Mouse (Mus musculus): Measurements from ENCODE around the gene Cradd. TPM values are rescaled to one million over a fixed set of nuclear protein-coding genes. Genes with fewer than 3 reads are reported as not detected.

Gene Cradd
- polyA plus RNA-seq, 1 experiment from 2014 or later = 16.0 TPM

- no peak overlapping the region for H3K9ac ChIP-seq (ENCODE audit: low read depth, low read length)
- H3K4me1 ChIP-seq (replicated peaks; ENCODE audit: control insufficient read depth, insufficient read depth, low read length) = no peaks in the 10 kb centered on the region
- no peaks in the 10 kb centered on the region for H3K36me3 ChIP-seq (ENCODE audit: control insufficient read depth, insufficient read depth, low read length)
- H3K9me3 ChIP-seq (ENCODE audit: control insufficient read depth, low read length) = no peaks in the 10 kb centered on the region
- ATAC-seq (ENCODE audit: low FRiP score) (no peak), DNase-seq (ENCODE audit: low spot score) (no peak)
- H3K27ac ChIP-seq (ENCODE audit: low read depth, low read length) = no peak overlapping the region
- 79% methylated on average over 7 of the region's 7 CpGs for WGBS
- no peak overlapping the region for H3K4me3 ChIP-seq (ENCODE audit: low read depth, low read length)
- H3K27me3 ChIP-seq (ENCODE audit: control insufficient read depth, insufficient read depth, low read length) = no peaks in the 10 kb centered on the region
- H3K4me2 ChIP-seq (replicated peaks; ENCODE audit: low read depth, low read length) = no peak overlapping the region
Measured at GRCm38 (mm10) chr10:95210664-95211372, 113.1 kb downstream of the Cradd start.

DNA sequence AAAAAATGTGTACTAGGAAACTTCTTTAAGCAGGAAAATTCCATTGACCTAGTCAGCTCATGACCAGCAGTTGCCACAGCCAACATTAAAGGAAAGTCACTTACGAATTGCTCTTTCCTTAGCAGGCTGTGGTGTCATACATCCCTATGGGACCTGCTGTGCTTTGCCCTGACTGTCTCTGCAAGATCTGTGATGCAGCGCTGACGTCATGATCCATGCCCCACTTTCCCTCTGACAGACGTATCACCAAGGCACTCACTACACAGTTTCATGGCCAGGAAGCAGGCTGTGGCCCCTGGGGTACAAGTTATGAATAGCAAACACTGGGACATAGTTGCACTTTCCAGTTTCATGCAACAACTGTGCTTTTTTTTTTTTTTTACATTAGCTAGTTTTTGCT, 113.8 kb downstream of the Cradd start:
- no peaks in the 10 kb centered on the region for H3K9me3 ChIP-seq (ENCODE audit: control insufficient read depth, low read length)
- ATAC-seq (ENCODE audit: low FRiP score) (no peak), DNase-seq (ENCODE audit: low spot score) (no peak)
- 68% methylated on average over 4 of the region's 4 CpGs for WGBS
- H3K4me1 ChIP-seq (replicated peaks; ENCODE audit: control insufficient read depth, insufficient read depth, low read length) = no peaks in the 10 kb centered on the region
- no peak overlapping the region for H3K9ac ChIP-seq (ENCODE audit: low read depth, low read length)
- no peaks in the 10 kb centered on the region for H3K36me3 ChIP-seq (ENCODE audit: control insufficient read depth, insufficient read depth, low read length)
- no peak overlapping the region for H3K27ac ChIP-seq (ENCODE audit: low read depth, low read length)
- H3K27me3 ChIP-seq (ENCODE audit: control insufficient read depth, insufficient read depth, low read length) = no peaks in the 10 kb centered on the region
- no peak overlapping the region for H3K4me2 ChIP-seq (replicated peaks; ENCODE audit: low read depth, low read length)
- no peak overlapping the region for H3K4me3 ChIP-seq (ENCODE audit: low read depth, low read length)

- 86% methylated on average over 8 of the region's 8 CpGs for WGBS
- Histone ChIP-seq H3K4me1 (replicated peaks; ENCODE audit: control insufficient read depth, insufficient read depth, low read length) (no peaks in the 10 kb centered on the region), H3K9ac (ENCODE audit: low read depth, low read length) (no peak overlapping the region), H3K9me3 (ENCODE audit: control insufficient read depth, low read length) (no peaks in the 10 kb centered on the region), H3K27me3 (ENCODE audit: control insufficient read depth, insufficient read depth, low read length) (no peaks in the 10 kb centered on the region), H3K36me3 (ENCODE audit: control insufficient read depth, insufficient read depth, low read length) (no peaks in the 10 kb centered on the region), H3K4me2 (replicated peaks; ENCODE audit: low read depth, low read length) (no peak overlapping the region), H3K27ac (ENCODE audit: low read depth, low read length) (no peak overlapping the region), H3K4me3 (ENCODE audit: low read depth, low read length) (no peak overlapping the region)
- DNase-seq (ENCODE audit: low spot score) = no peak
- ATAC-seq (ENCODE audit: low FRiP score) = no peak
Measured at GRCm38 (mm10) chr10:95207423-95207822, 116.5 kb downstream of the Cradd start.

DNA sequence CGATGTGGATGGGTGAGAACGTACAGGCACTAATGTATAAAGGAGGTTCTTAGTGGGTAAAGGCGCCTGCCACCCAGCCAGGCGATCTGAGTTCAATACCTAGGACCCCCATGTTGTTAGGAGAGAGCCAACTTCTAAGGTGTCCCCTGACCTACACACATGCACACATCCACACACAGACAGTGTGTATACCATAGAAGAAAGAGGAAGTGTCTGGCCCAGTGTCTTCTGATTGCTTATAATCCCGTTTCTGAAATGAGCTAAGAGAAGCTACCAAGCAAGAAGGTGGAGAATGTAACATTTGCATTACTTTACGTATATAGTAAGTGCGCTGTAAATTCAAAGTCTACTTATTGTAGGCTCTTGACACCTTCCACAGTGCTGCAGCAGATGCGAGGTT, 122.4 kb downstream of the Cradd start:
- H3K9ac ChIP-seq (ENCODE audit: low read depth, low read length) = no peak overlapping the region
- H3K4me3 ChIP-seq (ENCODE audit: low read depth, low read length) = no peak overlapping the region
- no peak overlapping the region for H3K27ac ChIP-seq (ENCODE audit: low read depth, low read length)
- 0 out of 2 replicates have a peak, but pooled peaks cover 3% of the 10 kb centered on the region for H3K4me1 ChIP-seq (replicated peaks; ENCODE audit: control insufficient read depth, insufficient read depth, low read length)
- ATAC-seq (ENCODE audit: low FRiP score) (no peak), DNase-seq (ENCODE audit: low spot score) (no peak)
- H3K27me3 ChIP-seq (ENCODE audit: control insufficient read depth, insufficient read depth, low read length) = no peaks in the 10 kb centered on the region
- 90% methylated on average over 8 of the region's 8 CpGs for whole genome bisulfite sequencing
- H3K4me2 ChIP-seq (replicated peaks; ENCODE audit: low read depth, low read length) = no peak overlapping the region
- no peaks in the 10 kb centered on the region for H3K36me3 ChIP-seq (ENCODE audit: control insufficient read depth, insufficient read depth, low read length)
- no peaks in the 10 kb centered on the region for H3K9me3 ChIP-seq (ENCODE audit: control insufficient read depth, low read length)

GRCm38 (mm10) chr10:95200323-95200722, 123.6 kb downstream of the Cradd start:
- no peak for ATAC-seq (ENCODE audit: low FRiP score)
- no peaks in the 10 kb centered on the region for H3K36me3 ChIP-seq (ENCODE audit: control insufficient read depth, insufficient read depth, low read length)
- H3K9ac ChIP-seq (ENCODE audit: low read depth, low read length) = no peak overlapping the region
- H3K27ac ChIP-seq (ENCODE audit: low read depth, low read length) = no peak overlapping the region
- H3K9me3 ChIP-seq (ENCODE audit: control insufficient read depth, low read length) = no peaks in the 10 kb centered on the region
- WGBS = 45% methylated on average over 7 of the region's 7 CpGs
- H3K4me2 ChIP-seq (replicated peaks; ENCODE audit: low read depth, low read length) = no peak overlapping the region
- no peaks in the 10 kb centered on the region for H3K27me3 ChIP-seq (ENCODE audit: control insufficient read depth, insufficient read depth, low read length)
- H3K4me1 ChIP-seq (replicated peaks; ENCODE audit: control insufficient read depth, insufficient read depth, low read length) = 0 out of 2 replicates have a peak, but pooled peaks cover 3% of the 10 kb centered on the region
- no peak for DNase-seq (ENCODE audit: low spot score)
- no peak overlapping the region for H3K4me3 ChIP-seq (ENCODE audit: low read depth, low read length)

GRCm38 (mm10) chr10:95199541-95200269, 124.2 kb downstream of the Cradd start:
- Histone ChIP-seq H3K9me3 (ENCODE audit: control insufficient read depth, low read length) (no peaks in the 10 kb centered on the region), H3K4me3 (ENCODE audit: low read depth, low read length) (no peak overlapping the region), H3K9ac (ENCODE audit: low read depth, low read length) (no peak overlapping the region), H3K4me2 (replicated peaks; ENCODE audit: low read depth, low read length) (no peak overlapping the region), H3K27ac (ENCODE audit: low read depth, low read length) (no peak overlapping the region), H3K4me1 (replicated peaks; ENCODE audit: control insufficient read depth, insufficient read depth, low read length) (0 out of 2 replicates have a peak, but pooled peaks cover 3% of the 10 kb centered on the region), H3K36me3 (ENCODE audit: control insufficient read depth, insufficient read depth, low read length) (no peaks in the 10 kb centered on the region), H3K27me3 (ENCODE audit: control insufficient read depth, insufficient read depth, low read length) (no peaks in the 10 kb centered on the region)
- WGBS = 45% methylated on average over 11 of the region's 11 CpGs
- ATAC-seq (ENCODE audit: low FRiP score) (no peak), DNase-seq (ENCODE audit: low spot score) (no peak)

GRCm38 (mm10) chr10:95197377-95197776, 126.6 kb downstream of the Cradd start:
- WGBS = 89% methylated on average over 8 of the region's 8 CpGs
- no peak for DNase-seq (ENCODE audit: low spot score)
- H3K27me3 ChIP-seq (ENCODE audit: control insufficient read depth, insufficient read depth, low read length) = no peaks in the 10 kb centered on the region
- ATAC-seq (ENCODE audit: low FRiP score) = no peak
- no peak overlapping the region for H3K9ac ChIP-seq (ENCODE audit: low read depth, low read length)
- no peak overlapping the region for H3K27ac ChIP-seq (ENCODE audit: low read depth, low read length)
- H3K4me1 ChIP-seq (replicated peaks; ENCODE audit: control insufficient read depth, insufficient read depth, low read length) = 0 out of 2 replicates have a peak, but pooled peaks cover 3% of the 10 kb centered on the region
- H3K4me2 ChIP-seq (replicated peaks; ENCODE audit: low read depth, low read length) = no peak overlapping the region
- no peaks in the 10 kb centered on the region for H3K36me3 ChIP-seq (ENCODE audit: control insufficient read depth, insufficient read depth, low read length)
- H3K4me3 ChIP-seq (ENCODE audit: low read depth, low read length) = no peak overlapping the region
- H3K9me3 ChIP-seq (ENCODE audit: control insufficient read depth, low read length) = no peaks in the 10 kb centered on the region

GRCm38 (mm10) chr10:95195719-95196118, 128.2 kb downstream of the Cradd start:
- H3K9me3 ChIP-seq (ENCODE audit: control insufficient read depth, low read length) = no peaks in the 10 kb centered on the region
- no peaks in the 10 kb centered on the region for H3K27me3 ChIP-seq (ENCODE audit: control insufficient read depth, insufficient read depth, low read length)
- WGBS = 91% methylated on average over 5 of the region's 5 CpGs
- no peak for DNase-seq (ENCODE audit: low spot score)
- no peak overlapping the region for H3K4me3 ChIP-seq (ENCODE audit: low read depth, low read length)
- H3K4me1 ChIP-seq (replicated peaks; ENCODE audit: control insufficient read depth, insufficient read depth, low read length) = 0 out of 2 replicates have a peak, but pooled peaks cover 3% of the 10 kb centered on the region
- H3K4me2 ChIP-seq (replicated peaks; ENCODE audit: low read depth, low read length) = no peak overlapping the region
- ATAC-seq (ENCODE audit: low FRiP score) = no peak
- no peak overlapping the region for H3K9ac ChIP-seq (ENCODE audit: low read depth, low read length)
- no peak overlapping the region for H3K27ac ChIP-seq (ENCODE audit: low read depth, low read length)
- H3K36me3 ChIP-seq (ENCODE audit: control insufficient read depth, insufficient read depth, low read length) = no peaks in the 10 kb centered on the region

- no peaks in the 10 kb centered on the region for H3K36me3 ChIP-seq (ENCODE audit: control insufficient read depth, insufficient read depth, low read length)
- H3K4me2 ChIP-seq (replicated peaks; ENCODE audit: low read depth, low read length) = no peak overlapping the region
- no peaks in the 10 kb centered on the region for H3K27me3 ChIP-seq (ENCODE audit: control insufficient read depth, insufficient read depth, low read length)
- H3K9ac ChIP-seq (ENCODE audit: low read depth, low read length) = no peak overlapping the region
- 93% methylated on average over 4 of the region's 4 CpGs for WGBS
- H3K9me3 ChIP-seq (ENCODE audit: control insufficient read depth, low read length) = no peaks in the 10 kb centered on the region
- DNase-seq (ENCODE audit: low spot score) (no peak), ATAC-seq (ENCODE audit: low FRiP score) (no peak)
- H3K27ac ChIP-seq (ENCODE audit: low read depth, low read length) = no peak overlapping the region
- no peaks in the 10 kb centered on the region for H3K4me1 ChIP-seq (replicated peaks; ENCODE audit: control insufficient read depth, insufficient read depth, low read length)
- H3K4me3 ChIP-seq (ENCODE audit: low read depth, low read length) = no peak overlapping the region
Measured at GRCm38 (mm10) chr10:95194776-95195175, 129.2 kb downstream of the Cradd start.

Measured in hindbrain, embryonic 11.5 days (tissue).